Mouse (Mus musculus) frontal cortex, postnatal 36 days (tissue): ENCODE results near the gene S100b.

ENCODE experiments used
- DNase-seq, 2 experiments: peaks; one replicate each; pipeline ENCODE4 v3.0.0; 2022; ENCODE audit warnings: low spot score in 2 of 2

The S100b gene

DNA sequence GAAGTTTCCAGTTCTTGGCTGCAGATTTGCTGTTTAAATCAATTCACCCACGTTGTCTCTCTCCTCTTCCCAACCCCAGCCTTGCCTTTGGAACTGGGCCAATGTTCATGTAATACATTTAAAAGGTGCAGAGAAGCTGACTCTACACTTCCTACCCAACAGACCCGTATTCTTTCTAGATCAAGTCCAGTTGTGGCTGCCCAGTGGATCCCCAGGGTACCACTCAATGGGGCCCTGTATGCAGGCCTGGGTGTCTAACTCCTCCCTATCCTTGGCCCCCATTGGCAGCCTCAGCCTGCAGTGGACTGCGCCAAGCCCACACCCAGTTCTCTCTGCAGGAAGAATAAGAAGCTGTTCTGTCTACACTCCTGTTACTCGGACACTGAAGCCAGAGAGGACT is at the start of gene S100b:
TSS of gene S100b (plus strand) at position 318 of the 400 bp plus-strand sequence.
- peak; percentile 58 to 69 for DNase-seq

GRCm38 (mm10) chr10:76207262-76207796 is 46.3 kb upstream of the S100b start:
- DNase-seq: no peak

DNA sequence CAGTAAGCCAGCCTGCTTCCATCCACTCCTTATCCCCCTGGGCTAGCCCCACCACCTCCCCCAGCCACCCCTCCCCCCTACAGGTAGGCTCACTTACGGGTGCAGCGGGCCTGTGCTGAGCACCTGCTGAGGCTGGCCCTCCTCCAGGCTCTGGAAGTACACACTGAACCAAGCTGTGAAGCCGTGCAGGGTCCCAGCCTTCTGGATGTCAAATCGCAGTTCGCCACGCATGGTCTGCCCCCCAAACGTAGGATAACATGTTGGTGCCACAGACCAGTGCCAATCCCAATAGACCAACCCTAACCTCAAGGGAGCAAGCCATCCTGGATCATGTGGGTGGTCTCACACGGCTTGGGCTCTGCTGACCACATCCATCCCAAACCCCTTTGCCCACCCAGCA is 44.4 kb upstream of the S100b start:
- no peak for DNase-seq

DNA sequence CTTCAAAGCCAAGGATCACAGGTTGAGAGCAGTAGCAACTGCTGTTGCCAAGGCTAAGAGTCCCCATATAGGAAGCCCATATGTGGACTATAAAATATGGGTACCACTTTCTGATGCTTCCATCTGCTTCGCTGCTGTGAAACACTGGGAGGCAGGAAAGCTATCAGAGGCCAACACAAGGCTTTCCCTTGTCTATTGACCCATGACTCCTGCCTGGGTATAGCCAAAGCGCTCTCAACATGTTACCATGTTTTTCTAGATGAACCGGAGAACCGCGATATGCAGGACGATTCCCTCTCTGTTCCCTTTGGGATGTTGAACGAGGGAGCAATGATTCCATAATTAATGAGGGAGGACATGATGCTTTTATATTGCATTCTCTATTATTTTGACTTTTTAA is 42.8 kb upstream of the S100b start:
- no peak for DNase-seq

DNA sequence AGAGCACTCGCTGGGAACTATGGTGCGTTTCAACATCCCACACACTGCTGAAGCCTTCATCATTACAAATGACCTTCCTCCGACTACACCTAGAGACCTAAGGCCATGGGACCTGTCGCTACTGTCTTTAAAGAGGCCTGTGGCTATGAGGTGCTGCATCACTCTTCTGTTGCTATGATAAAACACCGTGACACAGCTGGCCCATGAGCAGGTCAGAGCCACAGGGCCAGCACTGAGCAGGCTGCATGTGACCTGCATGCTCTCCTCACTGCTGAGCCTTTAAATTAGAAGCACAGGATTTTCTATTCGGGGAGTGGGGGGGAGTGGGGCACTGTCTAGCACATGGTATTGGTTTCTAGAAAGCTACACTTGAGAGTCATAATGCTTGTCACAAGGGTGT is 41.5 kb upstream of the S100b start:
- no peak for DNase-seq

DNA sequence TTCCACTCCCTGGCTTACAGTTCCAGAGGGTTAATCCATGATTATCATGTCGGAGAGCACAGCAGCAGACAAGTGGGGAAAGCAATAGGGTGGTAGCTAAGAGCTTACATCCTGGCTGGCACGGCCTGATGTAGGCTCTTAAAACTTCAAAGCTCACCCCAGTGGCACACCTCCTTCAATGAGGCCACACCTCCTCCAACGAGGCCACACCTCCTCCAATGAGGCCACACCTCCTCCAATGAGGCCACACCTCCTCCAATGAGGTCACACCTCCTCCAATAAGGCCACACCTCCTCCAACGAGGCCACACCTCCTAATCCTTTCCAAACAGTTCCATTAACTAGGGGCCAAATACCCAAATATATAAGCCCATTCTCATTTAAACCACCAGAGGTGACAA is 39.5 kb upstream of the S100b start:
- DNase-seq: no peak

- no peak for DNase-seq
Observed at GRCm38 (mm10) chr10:76217056-76217455, 36.6 kb upstream of the S100b start.

GRCm38 (mm10) chr10:76218240-76218639 is 35.4 kb upstream of the S100b start:
- DNase-seq: no peak

- no peak for DNase-seq
Observed at GRCm38 (mm10) chr10:76225944-76226343, 27.7 kb upstream of the S100b start.

- no peak for DNase-seq
Observed at GRCm38 (mm10) chr10:76229627-76230026, 24.0 kb upstream of the S100b start.

DNA sequence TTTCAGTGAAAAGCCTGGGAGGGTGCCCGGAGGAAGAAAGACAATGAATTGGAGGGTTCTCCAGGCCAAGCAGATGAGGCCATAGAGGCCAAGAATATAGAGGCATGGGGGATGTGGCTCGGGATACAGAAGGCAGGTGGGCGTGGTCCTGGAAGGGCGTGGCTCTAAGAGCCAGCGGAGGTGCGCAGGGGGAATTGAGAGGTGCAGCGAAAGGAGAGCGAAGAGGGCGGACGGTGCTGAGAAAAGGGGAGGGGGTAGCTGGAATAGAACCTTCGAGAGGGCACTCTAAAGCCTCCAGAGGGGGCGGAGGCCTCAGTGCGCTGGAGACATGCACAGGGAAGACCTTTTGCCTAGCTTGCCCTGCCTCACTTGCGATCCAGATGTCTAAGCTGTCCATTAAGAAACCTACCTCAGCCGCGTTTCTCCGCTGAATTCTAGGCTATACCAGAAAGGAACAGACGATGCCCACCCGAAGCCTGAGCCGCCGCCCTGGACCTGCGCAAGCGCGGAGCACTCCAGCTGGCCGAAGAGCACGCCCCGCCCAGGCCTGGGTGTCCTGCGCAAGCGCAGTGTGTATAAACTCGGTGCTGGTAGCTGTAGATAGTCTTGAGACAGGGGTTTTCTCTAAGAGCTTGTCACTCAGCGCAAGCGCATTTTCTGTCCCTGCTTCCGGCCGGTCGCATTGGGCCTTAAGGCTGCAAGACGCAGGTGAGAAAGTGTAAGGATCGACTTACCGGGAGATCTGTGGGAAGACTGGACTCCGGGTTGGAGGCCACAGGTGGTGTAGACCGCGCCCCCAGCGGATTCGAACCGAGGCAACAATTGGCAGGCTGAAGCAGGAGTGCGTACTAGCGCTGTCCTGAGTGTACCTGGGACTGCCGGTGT is 16.1 kb upstream of the S100b start, which contains the start of gene Prmt2:
TSS of gene Prmt2 (minus strand) at position 525 of the 885 bp plus-strand sequence.
- peak; percentile 90 to 92 for DNase-seq

- no peak for DNase-seq
Observed at GRCm38 (mm10) chr10:76239401-76239800, 14.3 kb upstream of the S100b start.

DNA sequence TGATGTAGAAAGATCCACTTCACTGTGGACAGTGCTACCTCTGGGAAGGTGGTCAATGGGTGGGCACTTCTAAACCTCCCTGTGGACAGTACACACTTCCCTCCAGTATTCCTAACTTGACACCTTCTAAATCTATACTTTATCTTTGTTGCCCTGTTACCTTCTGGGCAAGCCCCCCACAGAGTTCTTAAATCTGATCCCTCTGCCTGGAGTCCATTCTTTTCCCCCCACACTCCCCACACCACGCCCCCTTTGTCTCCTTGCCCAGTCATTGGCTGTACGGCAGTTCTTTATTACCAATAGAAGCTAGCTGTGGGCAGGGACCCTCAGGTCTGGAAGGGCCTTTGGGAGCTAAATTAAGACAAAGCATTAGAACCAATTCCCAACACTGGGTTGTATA is 8.5 kb upstream of the S100b start:
- DNase-seq: no peak

DNA sequence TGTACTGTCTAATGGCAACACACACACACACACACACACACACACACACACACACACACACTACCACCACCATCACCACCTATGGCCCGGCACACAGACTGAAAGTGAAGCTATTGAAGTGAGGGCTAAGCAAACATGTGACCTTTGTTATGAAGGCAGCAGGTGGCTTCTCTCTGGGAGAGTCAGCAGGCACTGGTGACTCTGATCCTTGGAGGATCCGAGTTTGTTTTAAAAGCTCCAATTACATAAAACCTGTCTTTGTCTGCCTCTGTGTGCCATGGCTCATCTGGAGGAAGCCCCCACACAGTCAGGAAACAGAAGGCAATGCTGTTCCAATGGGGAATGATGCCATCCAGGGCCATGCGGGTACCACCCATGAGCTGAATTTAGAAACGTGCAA is 7.1 kb upstream of the S100b start:
- no peak for DNase-seq

DNA sequence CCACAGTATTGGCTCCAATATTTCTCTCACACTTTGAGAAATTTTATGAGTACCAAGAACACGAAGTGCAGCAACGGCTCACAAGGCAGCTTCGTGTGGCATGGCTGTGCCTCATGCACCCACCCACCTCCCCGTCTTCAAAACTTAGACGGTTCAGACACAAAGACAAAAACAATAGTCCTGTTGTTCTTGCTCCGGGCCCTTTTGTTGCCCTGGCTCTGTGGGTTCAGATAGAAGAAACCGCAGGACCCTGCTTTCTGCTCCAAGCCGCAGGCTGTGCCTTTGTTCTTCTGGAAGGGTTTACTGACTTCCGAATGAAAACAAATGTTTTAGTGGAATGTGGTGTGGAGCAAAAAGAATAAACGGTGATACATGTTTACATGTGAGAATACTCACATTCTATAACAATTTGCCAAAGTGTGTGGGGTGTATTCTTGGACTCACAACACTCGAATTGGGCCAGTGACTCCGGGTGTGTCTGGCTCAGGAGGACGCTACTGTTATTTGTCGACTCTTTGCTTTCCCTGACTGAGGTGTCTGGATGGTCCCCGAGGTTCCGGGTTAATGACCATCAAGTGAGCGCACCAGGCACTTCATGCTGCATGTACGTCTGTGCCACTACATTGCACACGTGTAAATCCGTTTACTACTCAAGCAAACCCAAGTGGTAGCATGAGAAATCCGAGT is 5.5 kb upstream of the S100b start:
- DNase-seq: no peak

GRCm38 (mm10) chr10:76248647-76248968 is 5.0 kb upstream of the S100b start:
- no peak for DNase-seq

GRCm38 (mm10) chr10:76250870-76251269 is 2.8 kb upstream of the S100b start:
- DNase-seq: no peak

- no peak for DNase-seq
Observed at GRCm38 (mm10) chr10:76253079-76253478, 574 bp upstream of the S100b start.

- no peak for DNase-seq
Observed at GRCm38 (mm10) chr10:76255617-76256016, 2.0 kb downstream of the S100b start.

DNA sequence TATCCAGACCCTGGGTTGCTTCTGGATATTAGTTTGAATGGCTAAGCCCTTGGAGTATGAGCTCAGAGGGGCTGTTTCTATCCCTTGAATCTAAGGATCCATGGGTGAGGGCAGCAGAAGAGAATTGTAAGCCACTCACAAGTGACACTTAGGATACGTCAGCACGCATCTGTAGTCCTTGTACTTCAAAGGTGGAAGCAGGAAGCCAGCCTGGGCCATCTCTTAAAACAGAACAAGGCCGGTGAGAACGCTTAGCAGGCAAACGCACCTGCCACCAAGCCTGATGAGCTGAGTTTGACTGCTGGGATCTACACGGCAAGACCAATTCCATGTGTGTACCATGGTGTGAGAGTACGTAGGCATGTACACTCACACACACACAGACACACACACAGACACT is 3.6 kb downstream of the S100b start:
- DNase-seq: no peak

DNA sequence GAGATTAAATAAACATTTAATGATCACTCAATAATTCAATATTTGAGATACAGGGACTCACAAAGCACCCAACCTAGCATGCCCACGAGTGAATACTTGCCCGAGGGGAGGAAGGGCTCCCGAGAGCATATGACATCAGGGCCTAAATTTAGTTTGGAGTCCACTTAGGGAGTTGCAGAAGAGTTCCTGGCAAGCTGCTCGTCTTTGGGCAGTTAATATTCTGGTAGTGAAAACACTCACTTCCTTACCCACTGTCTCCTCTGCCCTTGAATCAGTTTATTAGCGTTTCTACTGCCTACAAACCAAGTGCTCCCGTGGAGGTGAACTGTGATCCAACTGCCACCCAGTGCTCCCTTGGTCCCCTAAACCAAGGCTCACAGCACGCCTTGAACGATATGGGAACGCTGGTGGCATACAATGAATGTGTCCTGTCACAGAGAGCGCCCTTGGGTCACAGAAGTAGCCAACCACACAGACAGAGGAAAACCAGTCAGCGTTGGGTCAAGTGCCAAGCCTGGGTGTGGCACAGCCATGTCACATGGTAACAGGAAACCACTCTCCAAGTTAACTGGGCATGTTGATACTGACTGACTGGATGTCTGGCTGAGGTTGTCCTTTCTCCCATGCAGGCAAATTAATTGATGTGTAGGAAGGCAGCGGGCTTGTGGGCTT is 4.2 kb downstream of the S100b start:
- no peak for DNase-seq

GRCm38 (mm10) chr10:76259566-76260232 is 6.0 kb downstream of the S100b start:
- DNase-seq: no peak
